Mouse (Mus musculus) MN1 (cell line): ENCODE measurements around the gene Gm10322.

Source experiments
- DNase-seq: peaks from one replicate; pipeline ENCODE4 v3.0.0-alpha.2; 2016; ENCODE audit warnings: low spot score

The Gm10322 gene

GRCm38 (mm10) chr10:59656799-59657198 lies 40.9 kb downstream of the Gm10322 start:
- DNase-seq = no peak

GRCm38 (mm10) chr10:59664765-59665164 lies 48.9 kb downstream of the Gm10322 start:
- DNase-seq = no peak

GRCm38 (mm10) chr10:59665503-59666291 lies 49.8 kb downstream of the Gm10322 start:
- no peak for DNase-seq
